Mouse (Mus musculus): ENCODE data around the gene Atf6.

GRCm38 (mm10) chr1:170655280-170655917 is 212.2 kb downstream of the Atf6 start:
- no peak for TF ChIP-seq POLR2A (IDR thresholded peaks at IDR 0.05; ENCODE audit: extremely low read depth, insufficient read depth, low read length)
- no peak for TF ChIP-seq CTCF (IDR thresholded peaks at IDR 0.05; ENCODE audit: low read depth, low read length)

Measured in liver, adult 2 months (tissue).